Mouse (Mus musculus): Measurements from ENCODE around the gene Mrpl23.

DNA sequence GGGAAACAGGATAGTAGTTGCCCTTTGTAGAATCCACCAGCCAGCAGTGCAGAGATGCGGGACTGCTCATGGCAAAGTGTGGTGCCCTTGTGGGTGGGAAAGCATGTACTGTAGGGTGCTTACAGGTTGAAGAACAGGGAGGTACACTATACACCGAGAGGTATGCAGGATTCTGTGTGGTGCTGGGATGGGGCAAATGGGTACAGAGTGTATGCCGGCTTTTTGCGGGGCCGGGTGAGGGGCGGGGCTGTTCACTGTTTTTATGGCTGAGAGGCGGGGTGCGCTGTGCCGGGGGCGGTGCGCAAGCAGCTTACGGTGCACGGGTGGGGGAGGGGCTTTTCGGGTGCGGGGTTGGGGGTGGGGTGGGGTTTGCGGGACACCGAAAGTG, at the start of gene Mrpl23:
- TF ChIP-seq CTCF (IDR thresholded peaks at IDR 0.05; ENCODE audit: control insufficient read depth, insufficient read depth, insufficient replicate concordance, low read depth, low read length) (no peak), POLR2A (IDR thresholded peaks at IDR 0.05; ENCODE audit: control insufficient read depth, low read depth, low read length) (no peak)
